Mouse (Mus musculus): ENCODE results near the gene Ttc17. TPM values are rescaled to one million over a fixed set of nuclear protein-coding genes. Genes with fewer than 3 reads are reported as not detected.

The Ttc17 gene
- polyA plus RNA-seq, 1 experiment from 2014 or later, result 13.3 TPM

- no peak overlapping the region for H3K9ac ChIP-seq
- H3K4me1 ChIP-seq (replicated peaks), result no peaks in the 10 kb centered on the region
- no peak for ATAC-seq
- WGBS, result 86% methylated on average over 13 of the region's 13 CpGs
- H3K9me3 ChIP-seq, result no peaks in the 10 kb centered on the region
- no peak overlapping the region for H3K4me2 ChIP-seq (replicated peaks)
- H3K4me3 ChIP-seq (replicated peaks), result no peak overlapping the region
- no peaks in the 10 kb centered on the region for H3K27me3 ChIP-seq (replicated peaks)
- H3K27ac ChIP-seq, result no peak overlapping the region
- H3K36me3 ChIP-seq, result peaks cover 17% of the 10 kb centered on the region; the same call in 1 of the 2 replicates
These were observed 77.2 kb downstream of the Ttc17 start for GRCm38 (mm10) chr2:94329336-94329735.

DNA sequence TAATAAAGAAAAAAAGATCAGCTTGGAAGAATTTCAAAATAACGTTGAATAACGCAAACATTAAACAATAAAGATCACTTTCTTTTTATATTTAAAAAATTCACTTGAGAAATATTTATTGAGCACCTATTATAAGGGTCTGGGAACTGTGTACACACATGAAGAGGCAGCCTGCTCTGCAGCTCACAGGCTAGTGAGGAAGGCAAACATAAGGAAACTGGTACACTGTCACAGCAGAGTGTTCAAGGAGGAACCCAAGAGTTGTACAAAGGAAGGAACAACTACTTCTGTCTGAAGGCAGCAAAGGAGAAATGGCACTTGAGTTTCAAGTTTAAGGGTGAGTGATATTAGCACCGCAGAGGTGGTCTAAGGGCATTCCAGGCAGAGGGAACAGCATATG is 78.7 kb downstream of the Ttc17 start:
- Histone ChIP-seq H3K9me3 (no peaks in the 10 kb centered on the region), H3K4me2 (replicated peaks) (no peak overlapping the region), H3K27me3 (replicated peaks) (no peaks in the 10 kb centered on the region), H3K27ac (no peak overlapping the region), H3K4me1 (replicated peaks) (no peaks in the 10 kb centered on the region), H3K36me3 (peaks cover 21% of the 10 kb centered on the region; the same call in 1 of the 2 replicates), H3K4me3 (replicated peaks) (no peak overlapping the region), H3K9ac (no peak overlapping the region)
- no peak for ATAC-seq
- 94% methylated on average over 3 of the region's 3 CpGs for WGBS

DNA sequence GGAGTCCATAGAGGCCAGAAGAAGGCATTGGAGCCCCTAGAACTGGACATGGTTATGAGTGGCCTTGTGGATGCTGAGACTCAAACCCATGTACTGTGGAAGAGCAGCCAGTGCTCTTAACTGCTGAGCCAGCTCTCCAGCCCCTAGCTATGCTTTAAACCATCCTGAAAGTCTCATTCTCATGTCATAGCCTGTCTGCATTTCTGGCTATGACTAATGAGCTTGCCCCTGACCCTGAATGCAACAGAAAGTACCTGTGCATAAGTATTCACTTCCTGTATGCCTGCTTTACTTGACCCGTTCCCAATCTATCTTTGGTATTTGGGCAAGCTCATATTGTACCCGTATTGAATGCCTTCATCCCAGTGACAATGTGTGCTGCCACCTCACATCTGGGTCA is 86.7 kb downstream of the Ttc17 start:
- no peaks in the 10 kb centered on the region for H3K9me3 ChIP-seq
- ATAC-seq, result no peak
- no peak overlapping the region for H3K4me3 ChIP-seq (replicated peaks)
- H3K9ac ChIP-seq, result no peak overlapping the region
- no peaks in the 10 kb centered on the region for H3K4me1 ChIP-seq (replicated peaks)
- peaks cover 9% of the 10 kb centered on the region; the same call in 1 of the 2 replicates for H3K36me3 ChIP-seq
- no peak overlapping the region for H3K27ac ChIP-seq
- 71% methylated on average over 2 of the region's 2 CpGs for WGBS
- no peak overlapping the region for H3K4me2 ChIP-seq (replicated peaks)
- H3K27me3 ChIP-seq (replicated peaks), result no peaks in the 10 kb centered on the region

- WGBS, result 75% methylated on average over 5 of the region's 5 CpGs
- Histone ChIP-seq H3K9ac (no peak overlapping the region), H3K27me3 (replicated peaks) (no peaks in the 10 kb centered on the region), H3K4me2 (replicated peaks) (no peak overlapping the region), H3K9me3 (no peaks in the 10 kb centered on the region), H3K36me3 (no peaks in the 10 kb centered on the region), H3K27ac (no peak overlapping the region), H3K4me3 (replicated peaks) (no peak overlapping the region), H3K4me1 (replicated peaks) (no peaks in the 10 kb centered on the region)
- ATAC-seq, result no peak
These were observed 90.0 kb downstream of the Ttc17 start for GRCm38 (mm10) chr2:94316526-94316925.

DNA sequence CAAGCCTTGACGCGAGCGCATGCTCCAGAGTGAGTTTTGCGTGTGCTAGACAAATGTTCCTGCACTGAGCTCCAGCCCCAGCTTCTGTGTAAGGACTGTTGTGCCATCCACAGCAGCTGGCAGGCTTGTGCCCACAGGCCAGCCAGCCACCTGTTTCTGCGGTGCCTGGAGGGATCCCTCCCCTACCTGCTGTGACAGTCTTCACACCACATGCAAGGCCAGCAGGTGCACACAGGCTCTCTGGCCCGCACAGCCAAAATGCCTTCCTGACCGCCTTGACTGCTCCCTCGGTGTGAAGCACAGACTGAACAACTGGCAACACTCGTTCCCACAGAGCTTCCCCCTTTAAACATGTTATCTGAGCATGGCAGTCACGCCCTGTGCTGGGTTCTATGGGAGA is 102.5 kb downstream of the Ttc17 start:
- H3K4me3 ChIP-seq (replicated peaks), result no peak overlapping the region
- H3K4me1 ChIP-seq (replicated peaks), result no peaks in the 10 kb centered on the region
- peaks cover 17% of the 10 kb centered on the region for H3K36me3 ChIP-seq
- H3K9me3 ChIP-seq, result no peaks in the 10 kb centered on the region
- no peak overlapping the region for H3K9ac ChIP-seq
- ATAC-seq, result no peak
- no peak overlapping the region for H3K27ac ChIP-seq
- no peak overlapping the region for H3K4me2 ChIP-seq (replicated peaks)
- 93% methylated on average over 10 of the region's 10 CpGs for WGBS
- H3K27me3 ChIP-seq (replicated peaks), result no peaks in the 10 kb centered on the region

DNA sequence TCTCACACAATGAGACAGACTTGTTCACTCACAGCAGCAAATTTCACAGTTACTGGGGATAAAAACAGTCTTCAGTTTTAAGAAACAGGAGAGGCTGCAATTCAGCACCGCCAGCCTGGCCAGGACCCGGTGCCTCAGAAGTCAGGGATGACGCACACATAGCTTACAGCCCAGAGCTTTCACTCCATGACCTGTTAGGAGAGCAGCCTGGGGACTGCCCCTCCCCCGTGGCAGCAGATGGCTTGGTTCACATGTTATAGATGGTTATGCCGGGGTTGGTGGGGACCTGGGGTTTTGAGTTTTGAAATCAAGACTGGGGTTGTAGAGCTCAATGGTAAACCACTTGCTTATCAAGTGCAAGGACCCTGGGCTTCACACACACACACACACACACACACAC is 104.1 kb downstream of the Ttc17 start:
- no peak overlapping the region for H3K4me3 ChIP-seq (replicated peaks)
- H3K4me2 ChIP-seq (replicated peaks), result no peak overlapping the region
- peaks cover 17% of the 10 kb centered on the region for H3K36me3 ChIP-seq
- no peaks in the 10 kb centered on the region for H3K4me1 ChIP-seq (replicated peaks)
- no peaks in the 10 kb centered on the region for H3K27me3 ChIP-seq (replicated peaks)
- no peak overlapping the region for H3K27ac ChIP-seq
- 67% methylated on average over 5 of the region's 5 CpGs for WGBS
- H3K9ac ChIP-seq, result no peak overlapping the region
- no peaks in the 10 kb centered on the region for H3K9me3 ChIP-seq
- 0 out of 2 replicates have a peak, but pooled peaks have one; percentile 36 for ATAC-seq

GRCm38 (mm10) chr2:94301749-94302148 is 104.7 kb downstream of the Ttc17 start:
- 86% methylated on average over 8 of the region's 8 CpGs for WGBS
- H3K36me3 ChIP-seq, result peaks cover 17% of the 10 kb centered on the region
- ATAC-seq, result no peak
- H3K4me2 ChIP-seq (replicated peaks), result no peak overlapping the region
- no peaks in the 10 kb centered on the region for H3K4me1 ChIP-seq (replicated peaks)
- no peaks in the 10 kb centered on the region for H3K27me3 ChIP-seq (replicated peaks)
- no peaks in the 10 kb centered on the region for H3K9me3 ChIP-seq
- H3K9ac ChIP-seq, result no peak overlapping the region
- no peak overlapping the region for H3K27ac ChIP-seq
- H3K4me3 ChIP-seq (replicated peaks), result no peak overlapping the region

DNA sequence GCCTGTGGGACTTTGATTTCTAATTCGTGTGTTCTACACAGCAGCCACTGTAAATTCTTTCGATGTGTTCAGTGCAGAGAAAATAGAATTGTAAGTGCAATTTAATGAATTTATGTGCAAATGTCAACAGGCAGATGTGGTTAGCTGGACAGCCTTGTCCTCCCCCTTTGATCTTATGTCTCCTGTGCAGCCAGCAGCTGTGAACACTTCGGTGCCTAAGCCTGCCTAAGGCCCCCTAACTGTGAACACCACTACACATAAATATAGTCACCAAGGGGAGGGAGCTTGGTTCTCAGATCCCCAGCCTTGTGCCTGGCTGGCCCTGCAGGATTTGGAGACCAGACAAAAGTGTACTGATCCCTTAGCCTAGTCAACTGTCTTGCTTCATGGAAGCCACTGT is 109.0 kb downstream of the Ttc17 start:
- no peak for ATAC-seq
- no peak overlapping the region for H3K9ac ChIP-seq
- H3K36me3 ChIP-seq, result peaks cover 17% of the 10 kb centered on the region
- H3K27ac ChIP-seq, result no peak overlapping the region
- WGBS, result 77% methylated on average over 3 of the region's 3 CpGs
- no peaks in the 10 kb centered on the region for H3K4me1 ChIP-seq (replicated peaks)
- no peaks in the 10 kb centered on the region for H3K27me3 ChIP-seq (replicated peaks)
- no peak overlapping the region for H3K4me3 ChIP-seq (replicated peaks)
- no peak overlapping the region for H3K4me2 ChIP-seq (replicated peaks)
- no peaks in the 10 kb centered on the region for H3K9me3 ChIP-seq

- Histone ChIP-seq H3K9me3 (no peaks in the 10 kb centered on the region), H3K27ac (no peak overlapping the region), H3K4me1 (replicated peaks) (0 out of 2 replicates have a peak, but pooled peaks cover 5% of the 10 kb centered on the region), H3K36me3 (no peaks in the 10 kb centered on the region), H3K4me2 (replicated peaks) (no peak overlapping the region), H3K9ac (no peak overlapping the region), H3K27me3 (replicated peaks) (no peaks in the 10 kb centered on the region), H3K4me3 (replicated peaks) (no peak overlapping the region)
- 4% methylated on average over 5 of the region's 5 CpGs for WGBS
- ATAC-seq, result peak; percentile 55
These were observed 116.0 kb downstream of the Ttc17 start for GRCm38 (mm10) chr2:94290483-94290882.

DNA sequence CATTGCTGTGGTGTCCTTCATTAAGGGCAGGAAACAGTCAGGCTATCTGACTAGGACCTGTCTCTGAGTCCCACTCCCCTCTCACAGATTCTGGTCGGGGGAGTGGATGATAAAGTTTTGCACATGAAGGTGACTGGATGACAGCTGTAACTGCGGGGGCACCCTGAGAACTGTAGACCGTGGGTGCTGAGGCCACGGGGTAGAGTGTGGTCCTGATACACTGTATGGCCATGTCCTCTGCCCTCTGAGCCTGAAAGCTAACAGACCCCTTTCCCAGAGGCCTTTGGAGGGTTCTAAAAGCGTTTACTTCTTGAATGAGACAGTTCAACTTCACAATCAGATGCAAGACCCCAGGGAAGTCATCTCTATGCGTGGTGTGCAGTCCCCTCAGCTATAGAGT is 116.8 kb downstream of the Ttc17 start:
- H3K9ac ChIP-seq, result no peak overlapping the region
- H3K9me3 ChIP-seq, result no peaks in the 10 kb centered on the region
- no peak overlapping the region for H3K4me3 ChIP-seq (replicated peaks)
- H3K27me3 ChIP-seq (replicated peaks), result no peaks in the 10 kb centered on the region
- H3K27ac ChIP-seq, result no peak overlapping the region
- H3K36me3 ChIP-seq, result no peaks in the 10 kb centered on the region
- ATAC-seq, result no peak
- 0 out of 2 replicates have a peak, but pooled peaks cover 5% of the 10 kb centered on the region for H3K4me1 ChIP-seq (replicated peaks)
- 68% methylated on average over 6 of the region's 6 CpGs for WGBS
- no peak overlapping the region for H3K4me2 ChIP-seq (replicated peaks)

- Histone ChIP-seq H3K9ac (no peak overlapping the region), H3K9me3 (no peaks in the 10 kb centered on the region), H3K27ac (no peak overlapping the region), H3K4me2 (replicated peaks) (no peak overlapping the region), H3K4me1 (replicated peaks) (0 out of 2 replicates have a peak, but pooled peaks cover 5% of the 10 kb centered on the region), H3K27me3 (replicated peaks) (no peaks in the 10 kb centered on the region), H3K4me3 (replicated peaks) (no peak overlapping the region), H3K36me3 (no peaks in the 10 kb centered on the region)
- ATAC-seq, result peak; percentile 63; the same call in 1 of the 2 replicates
- 6% methylated on average over 2 of the region's 2 CpGs for WGBS
These were observed 117.3 kb downstream of the Ttc17 start for GRCm38 (mm10) chr2:94289169-94289568.

GRCm38 (mm10) chr2:94288086-94288485 is 118.4 kb downstream of the Ttc17 start:
- Histone ChIP-seq H3K36me3 (no peaks in the 10 kb centered on the region), H3K9ac (no peak overlapping the region), H3K9me3 (no peaks in the 10 kb centered on the region), H3K4me1 (replicated peaks) (0 out of 2 replicates have a peak, but pooled peaks cover 5% of the 10 kb centered on the region), H3K4me3 (replicated peaks) (no peak overlapping the region), H3K4me2 (replicated peaks) (no peak overlapping the region), H3K27ac (no peak overlapping the region), H3K27me3 (replicated peaks) (no peaks in the 10 kb centered on the region)
- no peak for ATAC-seq
- 34% methylated on average over 5 of the region's 5 CpGs for WGBS

- H3K4me3 ChIP-seq (replicated peaks), result no peak overlapping the region
- no peak overlapping the region for H3K4me2 ChIP-seq (replicated peaks)
- no peak overlapping the region for H3K9ac ChIP-seq
- no peaks in the 10 kb centered on the region for H3K36me3 ChIP-seq
- H3K27me3 ChIP-seq (replicated peaks), result no peaks in the 10 kb centered on the region
- 75% methylated on average over 7 of the region's 7 CpGs for WGBS
- H3K27ac ChIP-seq, result no peak overlapping the region
- no peaks in the 10 kb centered on the region for H3K9me3 ChIP-seq
- no peak for ATAC-seq
- 0 out of 2 replicates have a peak, but pooled peaks cover 5% of the 10 kb centered on the region for H3K4me1 ChIP-seq (replicated peaks)
These were observed 119.1 kb downstream of the Ttc17 start for GRCm38 (mm10) chr2:94287435-94287834.
